Mouse (Mus musculus) inflammation-experienced regulatory T-cells (primary cell): ENCODE data around the gene Angptl7. TPM values are rescaled to one million over a fixed set of nuclear protein-coding genes. Genes with fewer than 3 reads are reported as not detected.

Experiments
- polyA plus RNA-seq, 2 experiments: library from polyadenylated mRNA; unstranded; fragments of 100-300 nt; shearing (Covaris generic); gene quantifications; one replicate each; pipeline ENCODE4 v1.2.1; 2017

The Angptl7 gene
- polyA plus RNA-seq = under 1 TPM; 0.36 to 0.69 TPM

GRCm38 (mm10) chr4:148500410-148500867 is at the start of gene Angptl7:
Gene Angptl7 (minus strand): TSS chr4:148500460.

GRCm38 (mm10) chr4:148448179-148448852 is 51.9 kb downstream of the Angptl7 start, which contains the start of gene Mtor:
Gene Mtor (plus strand): TSS chr4:148448611.

Other genes starting within 250 kb of the Angptl7 start
- not detected for gene Disp3, start 212.5 kb downstream of the Angptl7 start, polyA plus RNA-seq
- gene Ubiad1, start 55.7 kb downstream of the Angptl7 start, polyA plus RNA-seq = 10 to 100 TPM; 18.9 to 19.5 TPM
- 10 to 100 TPM; 15.6 to 20.5 TPM for gene Mtor, start 51.8 kb downstream of the Angptl7 start, polyA plus RNA-seq
- gene Exosc10, start 58.0 kb upstream of the Angptl7 start, polyA plus RNA-seq = 100 to 1,000 TPM; 109 to 134 TPM
- gene Srm, start 91.0 kb upstream of the Angptl7 start, polyA plus RNA-seq = 10 to 100 TPM; 71.9 to 86.5 TPM
- under 1 TPM; 0.18 to 0.49 TPM for gene Masp2, start 102.1 kb upstream of the Angptl7 start, polyA plus RNA-seq
- gene Tardbp, start 126.6 kb upstream of the Angptl7 start, polyA plus RNA-seq = 100 to 1,000 TPM; 184 to 187 TPM
- gene Gm572, start 142.9 kb upstream of the Angptl7 start, polyA plus RNA-seq = under 1 TPM; 0.14 to 0.48 TPM